Mouse (Mus musculus): ENCODE data around the gene Plac8.

Plac8 gene

GRCm38 (mm10) chr5:100578863-100579411 lies 6.9 kb upstream of the Plac8 start:
- no peak for DNase-seq

- DNase-seq, result no peak
These were observed 2.7 kb upstream of the Plac8 start for GRCm38 (mm10) chr5:100574771-100575170.

- no peak for DNase-seq
These were observed 1.2 kb upstream of the Plac8 start for GRCm38 (mm10) chr5:100573256-100573655.

- no peak for DNase-seq
These were observed 1.3 kb downstream of the Plac8 start for GRCm38 (mm10) chr5:100570716-100571115.

GRCm38 (mm10) chr5:100569997-100570595 lies 1.9 kb downstream of the Plac8 start:
- DNase-seq, result peak in 1 of 2 experiments; percentile 37

- peak; percentile 61 to 62 for DNase-seq
These were observed 2.7 kb downstream of the Plac8 start for GRCm38 (mm10) chr5:100569250-100569934.

- no peak for DNase-seq
These were observed 3.2 kb downstream of the Plac8 start for GRCm38 (mm10) chr5:100568802-100569201.

- no peak for DNase-seq
These were observed 3.9 kb downstream of the Plac8 start for GRCm38 (mm10) chr5:100568177-100568576.

GRCm38 (mm10) chr5:100567258-100568032 lies 4.6 kb downstream of the Plac8 start:
- no peak for DNase-seq

GRCm38 (mm10) chr5:100566798-100567197 lies 5.2 kb downstream of the Plac8 start:
- no peak for DNase-seq

GRCm38 (mm10) chr5:100562702-100563101 lies 9.3 kb downstream of the Plac8 start:
- peak; percentile 29 to 31 for DNase-seq

GRCm38 (mm10) chr5:100559357-100559756 lies 12.7 kb downstream of the Plac8 start:
- DNase-seq, result no peak

- DNase-seq, result no peak
These were observed 13.3 kb downstream of the Plac8 start for GRCm38 (mm10) chr5:100558783-100559182.

GRCm38 (mm10) chr5:100557537-100557936 lies 14.5 kb downstream of the Plac8 start:
- no peak for DNase-seq

- DNase-seq, result no peak
These were observed 15.0 kb downstream of the Plac8 start for GRCm38 (mm10) chr5:100557019-100557418.

GRCm38 (mm10) chr5:100553426-100553825 lies 18.6 kb downstream of the Plac8 start:
- no peak for DNase-seq

GRCm38 (mm10) chr5:100551952-100552351 lies 20.1 kb downstream of the Plac8 start:
- no peak for DNase-seq

- no peak for DNase-seq
These were observed 21.9 kb downstream of the Plac8 start for GRCm38 (mm10) chr5:100550151-100550550.

- no peak for DNase-seq
These were observed 22.7 kb downstream of the Plac8 start for GRCm38 (mm10) chr5:100549311-100549710.

- DNase-seq, result no peak
These were observed 23.8 kb downstream of the Plac8 start for GRCm38 (mm10) chr5:100548236-100548635.

GRCm38 (mm10) chr5:100546294-100547080 lies 25.6 kb downstream of the Plac8 start:
- DNase-seq, result no peak

GRCm38 (mm10) chr5:100536638-100537037 lies 35.4 kb downstream of the Plac8 start:
- DNase-seq, result no peak

- DNase-seq, result no peak
These were observed 36.2 kb downstream of the Plac8 start for GRCm38 (mm10) chr5:100535826-100536225.

Measured in spleen, adult 18-20 months (tissue).